Mouse (Mus musculus): Measurements from ENCODE around the gene Ankrd39. TPM values are rescaled to one million over a fixed set of nuclear protein-coding genes. Genes with fewer than 3 reads are reported as not detected.
"Not testable (repeated sequence)": the region's sequence is repeated elsewhere in the genome, so short reads cannot be mapped to it uniquely, and the experiment has no call there.

Ankrd39 gene
- polyA plus RNA-seq, 1 experiment from 2014 or later, result 23.1 TPM

DNA sequence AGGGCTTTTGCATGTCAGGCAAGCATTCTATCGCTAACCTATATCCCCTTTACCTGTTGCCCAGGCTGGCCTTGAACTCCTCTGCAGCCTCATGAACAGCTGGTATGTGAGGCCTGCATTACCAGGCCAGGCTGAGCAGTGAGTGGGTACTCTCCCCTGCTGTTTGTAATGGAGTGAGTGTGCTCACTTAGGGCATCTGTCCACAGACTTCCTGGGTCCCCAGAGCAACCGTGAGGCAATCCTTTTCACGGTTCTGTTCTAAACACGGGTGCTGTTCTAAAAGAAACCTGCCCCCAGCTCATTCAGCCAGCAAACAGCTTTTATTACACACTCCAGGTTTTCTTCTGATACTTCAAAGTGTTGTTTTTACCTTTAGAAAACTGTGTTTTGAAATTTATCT lies 8.5 kb downstream of the Ankrd39 start:
- peaks cover 53% of the 10 kb centered on the region for H3K4me1 ChIP-seq (replicated peaks)
- peak overlapping the region; percentile 83 for H3K27ac ChIP-seq (ENCODE audit: poor library complexity, severe bottlenecking)
- WGBS, result 82% methylated on average over 4 of the region's 4 CpGs
- ATAC-seq (ENCODE audit: insufficient number of reproducible peaks, low FRiP score), result no peak
- no peak overlapping the region for H3K4me2 ChIP-seq
- peaks cover 43% of the 10 kb centered on the region for H3K36me3 ChIP-seq
- H3K4me3 ChIP-seq, result no peak overlapping the region
- H3K27me3 ChIP-seq (replicated peaks), result no peaks in the 10 kb centered on the region
- 0 out of 2 replicates have a peak, but pooled peaks cover 3% of the 10 kb centered on the region for H3K9me3 ChIP-seq (replicated peaks)
- no peak overlapping the region for H3K9ac ChIP-seq

- H3K36me3 ChIP-seq, result peaks cover 39% of the 10 kb centered on the region
- H3K4me1 ChIP-seq (replicated peaks), result peaks cover 59% of the 10 kb centered on the region
- 0 out of 2 replicates have a peak within 1 kb of the TSS, but pooled peaks have one; percentile 22 for H3K9ac ChIP-seq
- H3K27ac ChIP-seq (ENCODE audit: poor library complexity, severe bottlenecking), result peak within 1 kb of the TSS; percentile 87
- not testable (repeated sequence) for H3K27me3 ChIP-seq (replicated peaks); ATAC-seq (ENCODE audit: insufficient number of reproducible peaks, low FRiP score); H3K4me3 ChIP-seq; H3K9me3 ChIP-seq (replicated peaks)
- 78% methylated on average over 9 of the region's 9 CpGs for WGBS
- peak within 1 kb of the TSS; percentile 11; the same call in 1 of the 2 replicates for H3K4me2 ChIP-seq
Measured at GRCm38 (mm10) chr1:36536783-36537182, 10.5 kb downstream of the Ankrd39 start, which contains the start of gene Ankrd23. Ankrd23 (minus strand) TSS chr1:36536883.

DNA sequence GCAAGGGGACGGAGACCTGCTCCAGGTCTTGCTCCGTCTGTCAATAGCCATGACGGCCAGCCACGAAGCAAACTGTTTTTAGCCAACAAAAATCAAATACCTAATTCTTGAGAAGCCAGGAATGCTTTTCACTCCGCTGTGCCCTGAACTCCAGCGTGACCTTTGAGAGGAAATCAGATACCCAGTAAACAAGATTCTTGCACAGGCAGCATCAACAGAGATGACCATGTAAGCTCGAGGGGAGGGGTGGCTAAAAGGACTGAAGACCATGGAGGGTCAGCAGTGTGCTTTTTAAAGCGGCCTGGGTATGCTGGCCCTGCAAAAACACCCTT lies 10.9 kb downstream of the Ankrd39 start:
- no peaks in the 10 kb centered on the region for H3K27me3 ChIP-seq (replicated peaks)
- peaks cover 62% of the 10 kb centered on the region for H3K4me1 ChIP-seq (replicated peaks)
- 35% methylated on average over 8 of the region's 8 CpGs for WGBS
- H3K9ac ChIP-seq, result no peak overlapping the region
- H3K4me2 ChIP-seq, result 0 out of 2 replicates have a peak overlapping the region, but pooled peaks have one; percentile 11
- no peak for ATAC-seq (ENCODE audit: insufficient number of reproducible peaks, low FRiP score)
- H3K27ac ChIP-seq (ENCODE audit: poor library complexity, severe bottlenecking), result peak overlapping the region; percentile 87
- peaks cover 39% of the 10 kb centered on the region for H3K36me3 ChIP-seq
- H3K9me3 ChIP-seq (replicated peaks), result 0 out of 2 replicates have a peak, but pooled peaks cover 1% of the 10 kb centered on the region
- no peak overlapping the region for H3K4me3 ChIP-seq

DNA sequence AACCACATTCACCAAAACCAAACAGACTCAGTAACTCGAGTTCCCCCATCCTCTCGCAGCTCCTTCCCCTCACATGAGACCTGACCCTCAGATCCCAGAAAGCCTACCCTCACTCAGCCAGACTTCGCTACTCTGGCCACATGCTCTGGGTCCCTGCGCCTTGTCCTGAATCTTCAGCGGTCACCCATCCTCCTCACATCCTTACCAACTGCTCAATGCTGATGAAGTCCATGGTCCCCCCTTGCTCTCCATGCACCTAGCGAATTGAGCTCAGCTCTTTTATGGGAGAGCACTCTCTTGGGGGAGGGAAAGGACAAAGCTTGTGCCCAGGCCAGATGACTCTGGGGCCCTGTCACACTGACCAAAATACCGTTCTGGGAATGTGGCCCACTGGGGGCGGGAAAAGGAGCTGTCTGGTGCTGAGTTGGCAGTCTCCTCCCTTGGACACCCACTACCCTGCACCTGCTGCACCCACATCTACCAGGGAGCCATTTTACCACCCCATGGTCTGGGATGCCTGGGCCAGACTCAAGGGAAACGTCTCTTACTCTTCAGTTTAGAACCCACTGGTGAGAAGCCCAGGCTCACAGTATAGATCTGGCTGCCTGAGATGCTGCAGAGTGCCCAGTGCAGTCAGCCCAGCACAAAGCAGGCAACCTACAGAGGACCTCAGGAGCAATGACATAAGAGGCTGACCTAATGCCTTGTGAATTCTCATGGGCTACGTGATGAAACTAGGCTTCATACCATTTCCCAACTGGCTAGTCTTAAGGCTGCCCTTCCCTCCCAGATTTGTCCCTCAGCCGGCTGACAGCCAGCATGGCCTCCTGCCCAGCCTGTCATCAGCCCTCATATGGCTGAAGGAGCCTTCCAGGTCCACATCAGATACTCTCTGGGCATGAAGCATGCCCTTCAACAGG lies 11.5 kb downstream of the Ankrd39 start:
- H3K4me2 ChIP-seq, result peak overlapping the region; percentile 11; the same call in 1 of the 2 replicates
- peaks cover 38% of the 10 kb centered on the region for H3K36me3 ChIP-seq
- no peaks in the 10 kb centered on the region for H3K27me3 ChIP-seq (replicated peaks)
- H3K27ac ChIP-seq (ENCODE audit: poor library complexity, severe bottlenecking), result peak overlapping the region; percentile 87
- H3K4me3 ChIP-seq, result no peak overlapping the region
- H3K9me3 ChIP-seq (replicated peaks), result no peaks in the 10 kb centered on the region
- H3K4me1 ChIP-seq (replicated peaks), result peaks cover 68% of the 10 kb centered on the region
- H3K9ac ChIP-seq, result 0 out of 2 replicates have a peak overlapping the region, but pooled peaks have one; percentile 22
- 64% methylated on average over 11 of the region's 11 CpGs for WGBS
- ATAC-seq (ENCODE audit: insufficient number of reproducible peaks, low FRiP score), result 0 out of 2 replicates have a peak, but pooled peaks have one; percentile 27

- no peak overlapping the region for H3K27ac ChIP-seq (ENCODE audit: poor library complexity, severe bottlenecking)
- peaks cover 76% of the 10 kb centered on the region for H3K4me1 ChIP-seq (replicated peaks)
- ATAC-seq (ENCODE audit: insufficient number of reproducible peaks, low FRiP score), result no peak
- H3K9ac ChIP-seq, result no peak overlapping the region
- peaks cover 34% of the 10 kb centered on the region for H3K36me3 ChIP-seq
- no peak overlapping the region for H3K4me3 ChIP-seq
- WGBS, result 67% methylated on average over 6 of the region's 6 CpGs
- no peak overlapping the region for H3K4me2 ChIP-seq
- H3K27me3 ChIP-seq (replicated peaks), result no peaks in the 10 kb centered on the region
- no peaks in the 10 kb centered on the region for H3K9me3 ChIP-seq (replicated peaks)
Measured at GRCm38 (mm10) chr1:36534595-36535058, 12.6 kb downstream of the Ankrd39 start.

GRCm38 (mm10) chr1:36533546-36533945 lies 13.7 kb downstream of the Ankrd39 start:
- no peak overlapping the region for H3K27ac ChIP-seq (ENCODE audit: poor library complexity, severe bottlenecking)
- H3K36me3 ChIP-seq, result peaks cover 28% of the 10 kb centered on the region
- H3K9me3 ChIP-seq (replicated peaks), result no peaks in the 10 kb centered on the region
- H3K4me2 ChIP-seq, result no peak overlapping the region
- no peak overlapping the region for H3K4me3 ChIP-seq
- no peak overlapping the region for H3K9ac ChIP-seq
- peaks cover 66% of the 10 kb centered on the region for H3K4me1 ChIP-seq (replicated peaks)
- no peak for ATAC-seq (ENCODE audit: insufficient number of reproducible peaks, low FRiP score)
- 67% methylated on average over 6 of the region's 6 CpGs for WGBS
- H3K27me3 ChIP-seq (replicated peaks), result no peaks in the 10 kb centered on the region

- Histone ChIP-seq H3K9ac (no peak overlapping the region), H3K27ac (ENCODE audit: poor library complexity, severe bottlenecking) (0 out of 2 replicates have a peak overlapping the region, but pooled peaks have one; percentile 6), H3K4me1 (replicated peaks) (peaks cover 66% of the 10 kb centered on the region), H3K36me3 (peaks cover 26% of the 10 kb centered on the region), H3K27me3 (replicated peaks) (no peaks in the 10 kb centered on the region), H3K9me3 (replicated peaks) (no peaks in the 10 kb centered on the region), H3K4me3 (no peak overlapping the region), H3K4me2 (no peak overlapping the region)
- WGBS, result 63% methylated on average over 12 of the region's 12 CpGs
- ATAC-seq (ENCODE audit: insufficient number of reproducible peaks, low FRiP score), result no peak
Measured at GRCm38 (mm10) chr1:36531461-36531860, 15.8 kb downstream of the Ankrd39 start.

DNA sequence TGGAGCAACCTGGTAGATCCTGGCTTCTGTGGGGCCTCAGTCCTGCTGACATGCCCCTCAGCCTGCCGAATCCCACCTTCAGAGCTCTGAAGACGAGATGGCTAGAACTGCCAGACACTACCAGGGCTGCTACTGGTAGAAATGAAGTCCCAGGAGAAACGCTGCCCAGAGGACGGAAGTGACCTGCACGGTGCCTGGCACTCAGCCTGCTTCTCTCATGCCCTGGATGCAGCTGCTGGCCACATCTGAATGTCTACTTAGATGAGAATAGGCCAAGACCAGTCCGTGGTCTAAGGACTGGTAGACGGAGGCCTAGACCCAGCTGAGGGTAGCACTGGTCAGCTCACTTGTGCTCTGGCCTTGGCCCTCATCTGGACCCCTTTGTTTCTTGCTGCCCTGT lies 16.3 kb downstream of the Ankrd39 start:
- Histone ChIP-seq H3K27ac (ENCODE audit: poor library complexity, severe bottlenecking) (no peak overlapping the region), H3K9me3 (replicated peaks) (no peaks in the 10 kb centered on the region), H3K4me3 (no peak overlapping the region), H3K4me1 (replicated peaks) (peaks cover 61% of the 10 kb centered on the region), H3K9ac (no peak overlapping the region), H3K36me3 (peaks cover 31% of the 10 kb centered on the region), H3K4me2 (no peak overlapping the region), H3K27me3 (replicated peaks) (no peaks in the 10 kb centered on the region)
- 84% methylated on average over 7 of the region's 7 CpGs for WGBS
- no peak for ATAC-seq (ENCODE audit: insufficient number of reproducible peaks, low FRiP score)

DNA sequence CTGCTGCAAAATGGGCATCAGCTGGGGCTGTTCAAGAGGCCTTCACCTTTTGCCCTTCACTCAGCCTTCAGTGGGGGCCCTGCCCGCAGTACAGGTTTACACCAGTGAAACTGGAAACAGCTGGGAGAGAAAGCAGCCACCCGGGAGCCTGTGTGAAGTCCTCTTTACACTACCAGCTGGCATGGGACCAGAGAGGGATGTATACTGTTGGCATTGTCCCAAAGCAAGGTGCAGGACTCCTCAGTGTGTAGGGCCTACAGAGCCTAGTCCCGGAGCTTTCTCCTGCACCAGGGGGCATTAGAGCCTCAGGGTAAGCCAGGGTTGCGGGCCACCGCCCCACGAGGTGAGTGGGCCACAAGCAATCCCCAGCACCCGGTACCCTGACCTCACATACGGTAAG lies 16.8 kb downstream of the Ankrd39 start:
- Histone ChIP-seq H3K36me3 (peaks cover 35% of the 10 kb centered on the region), H3K4me3 (no peak overlapping the region), H3K27ac (ENCODE audit: poor library complexity, severe bottlenecking) (peak overlapping the region; percentile 19; the same call in 1 of the 2 replicates), H3K9ac (no peak overlapping the region), H3K27me3 (replicated peaks) (no peaks in the 10 kb centered on the region), H3K4me2 (no peak overlapping the region), H3K4me1 (replicated peaks) (peaks cover 56% of the 10 kb centered on the region), H3K9me3 (replicated peaks) (no peaks in the 10 kb centered on the region)
- whole genome bisulfite sequencing, result 82% methylated on average over 8 of the region's 8 CpGs
- 0 out of 2 replicates have a peak, but pooled peaks have one; percentile 15 for ATAC-seq (ENCODE audit: insufficient number of reproducible peaks, low FRiP score)

DNA sequence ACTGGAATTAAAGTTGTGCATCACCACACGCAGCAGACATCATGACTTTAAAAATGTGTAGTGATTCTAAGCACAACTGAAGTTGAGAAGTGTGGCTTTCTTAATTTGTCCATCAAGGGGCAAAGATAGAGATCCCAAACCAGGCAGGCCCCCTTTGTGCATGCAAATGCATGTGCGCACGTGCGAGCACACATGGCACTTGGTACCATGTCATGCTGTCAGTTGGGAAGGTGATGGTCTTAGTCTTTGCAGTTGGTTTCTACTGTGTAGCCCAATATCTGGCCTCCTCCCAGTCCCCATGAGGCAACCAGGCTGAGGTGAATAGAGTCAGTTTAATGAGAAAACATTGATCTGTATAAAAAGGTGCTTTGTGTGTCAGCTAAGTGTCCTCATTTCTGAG lies 17.4 kb downstream of the Ankrd39 start:
- Histone ChIP-seq H3K27me3 (replicated peaks) (no peaks in the 10 kb centered on the region), H3K4me1 (replicated peaks) (peaks cover 50% of the 10 kb centered on the region), H3K36me3 (peaks cover 41% of the 10 kb centered on the region), H3K9ac (no peak overlapping the region), H3K4me2 (no peak overlapping the region), H3K9me3 (replicated peaks) (no peaks in the 10 kb centered on the region), H3K27ac (ENCODE audit: poor library complexity, severe bottlenecking) (no peak overlapping the region), H3K4me3 (no peak overlapping the region)
- no peak for ATAC-seq (ENCODE audit: insufficient number of reproducible peaks, low FRiP score)
- 88% methylated on average over 4 of the region's 4 CpGs for WGBS

- WGBS, result 82% methylated on average over 4 of the region's 4 CpGs
- peaks cover 47% of the 10 kb centered on the region for H3K4me1 ChIP-seq (replicated peaks)
Measured at GRCm38 (mm10) chr1:36529274-36529673, 18.0 kb downstream of the Ankrd39 start.

More at GRCm38 (mm10) chr1:36529274-36529673, 18.0 kb downstream of the Ankrd39 start:
- H3K27me3 ChIP-seq (replicated peaks), result no peaks in the 10 kb centered on the region
- H3K9me3 ChIP-seq (replicated peaks), result no peaks in the 10 kb centered on the region
- no peak overlapping the region for H3K27ac ChIP-seq (ENCODE audit: poor library complexity, severe bottlenecking)
- H3K9ac ChIP-seq, result no peak overlapping the region
- H3K4me2 ChIP-seq, result no peak overlapping the region
- ATAC-seq (ENCODE audit: insufficient number of reproducible peaks, low FRiP score), result no peak
- peaks cover 47% of the 10 kb centered on the region for H3K36me3 ChIP-seq
- no peak overlapping the region for H3K4me3 ChIP-seq

Data from heart, embryonic 12.5 days (tissue).